Mouse (Mus musculus) heart, postnatal 0 days (tissue): Measurements from ENCODE around the gene Maml3. TPM values are rescaled to one million over a fixed set of nuclear protein-coding genes. Genes with fewer than 3 reads are reported as not detected.
A peak's percentile ranks its signal among the peaks of the same experiment; 100 is the strongest.

Experiments
- ATAC-seq: fragments of 200-750 bp; cut with Nextera tagmentation; 2 replicates; pipeline ENCODE4 v1.8.0; 2017; ENCODE audit warnings: low read depth, moderate number of reproducible peaks, moderate library complexity; ENCODE audit not compliant: insufficient read depth
- DNase-seq: peaks from one replicate; pipeline ENCODE4 v3.0.0-alpha.2; 2016; ENCODE audit warnings: low spot score
- H3K27ac ChIP-seq: fragments of 300-500 bp; sonication (generic); 2 replicates; pipeline ENCODE4 v1.5.1; 2014; ENCODE audit warnings: low read depth, mild to moderate bottlenecking
- H3K27me3 ChIP-seq: fragments of 300-500 bp; sonication (generic); 2 replicates; pipeline ENCODE4 v1.6.1; 2014; ENCODE audit warnings: low read length, mixed read lengths; ENCODE audit not compliant: control insufficient read depth, insufficient read depth
- H3K36me3 ChIP-seq: fragments of 300-500 bp; sonication (generic); replicated peaks from 2 replicates; pipeline ENCODE4 v1.6.1; 2014; ENCODE audit warnings: low read length, mixed read lengths; ENCODE audit not compliant: control insufficient read depth, insufficient read depth
- H3K4me1 ChIP-seq: fragments of 300-500 bp; sonication (generic); 2 replicates; pipeline ENCODE4 v1.6.1; 2014; ENCODE audit warnings: antibody characterized with exemption; ENCODE audit not compliant: control insufficient read depth, insufficient read depth
- H3K4me2 ChIP-seq: fragments of 300-500 bp; sonication (generic); 2 replicates; pipeline ENCODE4 v1.6.1; 2014; ENCODE audit warnings: low read depth, mild to moderate bottlenecking, low read length, moderate library complexity
- H3K4me3 ChIP-seq: fragments of 300-500 bp; sonication (generic); 2 replicates; pipeline ENCODE4 v1.5.1; 2014; ENCODE audit warnings: low read depth, low read length
- H3K9ac ChIP-seq: fragments of 300-500 bp; sonication (generic); replicated peaks from 2 replicates; pipeline ENCODE4 v1.6.1; 2014; ENCODE audit warnings: low read depth, low read length, mixed read lengths
- H3K9me3 ChIP-seq: fragments of 300-500 bp; sonication (generic); replicated peaks from 2 replicates; pipeline ENCODE4 v1.6.1; 2016; ENCODE audit warnings: low read length; ENCODE audit not compliant: control insufficient read depth
- CTCF ChIP-seq: IDR thresholded peaks from 2 replicates; pipeline ENCODE4 v1.5.1; 2016; ENCODE audit warnings: antibody characterized with exemption, control low read depth, low read depth
- EP300 ChIP-seq: IDR thresholded peaks from 2 replicates; pipeline ENCODE4 v1.6.1; 2016; ENCODE audit warnings: antibody characterized with exemption, low read depth
- WGBS: fragments of 180-500 bp; shearing (Covaris S2); extraction: QIAGEN DNeasy Blood & Tissue Kit; methylation state at CpG from one replicate; pipeline ENCODE4 v1.1.7; 2014; 5-methylcytosine and 5-hydroxymethylcytosine counted together
- polyA plus RNA-seq: library from polyadenylated mRNA; unstranded; fragments of >200 nt; fragmentation: Nextera tagmentation; extraction: Ambion mirVana; gene quantifications from 2 replicates; pipeline ENCODE4 v1.2.1, GENCODE M21; 2015
- total RNA-seq: library from RNA; depleted of rRNA; stranded (reverse); fragments of >200 nt; gene quantifications from 2 replicates; pipeline ENCODE4 v1.2.3, GENCODE M21; 2014; ENCODE audit warnings: low replicate concordance

Maml3 gene
- total and polyA plus RNA-seq, 2 experiments from 2014 or later, result 1.6 to 6.2 TPM

GRCm38 (mm10) chr3:52140162-52140561 is 35.3 kb upstream of the Maml3 start:
- no peak overlapping the region for H3K4me2 ChIP-seq
- TF ChIP-seq CTCF, result no peak
- no peak for TF ChIP-seq EP300
- no peak overlapping the region for H3K9ac ChIP-seq
- no peak overlapping the region for H3K4me3 ChIP-seq
- no peaks in the 10 kb centered on the region for H3K27me3 ChIP-seq
- H3K4me1 ChIP-seq, result peaks cover 4% of the 10 kb centered on the region; the same call in 1 of the 2 replicates
- H3K36me3 ChIP-seq, result no peaks in the 10 kb centered on the region
- no peak overlapping the region for H3K27ac ChIP-seq
- 22% methylated on average over 16 of the region's 16 CpGs for WGBS
- ATAC-seq, result peak; percentile 76; the same call in 1 of the 2 replicates
- no peaks in the 10 kb centered on the region for H3K9me3 ChIP-seq
- DNase-seq, result peak; percentile 77

- no peak for TF ChIP-seq CTCF
- no peak for TF ChIP-seq EP300
- no peak overlapping the region for H3K27ac ChIP-seq
- 81% methylated on average over 3 of the region's 3 CpGs for WGBS
- H3K9ac ChIP-seq, result no peak overlapping the region
- no peak overlapping the region for H3K4me2 ChIP-seq
- no peaks in the 10 kb centered on the region for H3K9me3 ChIP-seq
- H3K4me1 ChIP-seq, result no peaks in the 10 kb centered on the region
- DNase-seq (no peak), ATAC-seq (no peak)
- no peak overlapping the region for H3K4me3 ChIP-seq
- no peaks in the 10 kb centered on the region for H3K27me3 ChIP-seq
- H3K36me3 ChIP-seq, result no peaks in the 10 kb centered on the region
Observed at GRCm38 (mm10) chr3:52125421-52125820, 20.5 kb upstream of the Maml3 start.

- WGBS, result 48% methylated on average over 4 of the region's 4 CpGs
- no peak overlapping the region for H3K4me3 ChIP-seq
- DNase-seq, result no peak
- TF ChIP-seq EP300, result no peak
- TF ChIP-seq CTCF, result no peak
- no peak overlapping the region for H3K9ac ChIP-seq
- ATAC-seq, result no peak
- no peaks in the 10 kb centered on the region for H3K36me3 ChIP-seq
- no peaks in the 10 kb centered on the region for H3K9me3 ChIP-seq
- no peak overlapping the region for H3K27ac ChIP-seq
- H3K27me3 ChIP-seq, result no peaks in the 10 kb centered on the region
- H3K4me1 ChIP-seq, result no peaks in the 10 kb centered on the region
- H3K4me2 ChIP-seq, result no peak overlapping the region
Observed at GRCm38 (mm10) chr3:52120858-52121257, 16.0 kb upstream of the Maml3 start.

GRCm38 (mm10) chr3:52119216-52119615 is 14.3 kb upstream of the Maml3 start:
- H3K4me3 ChIP-seq, result no peak overlapping the region
- H3K36me3 ChIP-seq, result no peaks in the 10 kb centered on the region
- H3K9me3 ChIP-seq, result no peaks in the 10 kb centered on the region
- no peak overlapping the region for H3K9ac ChIP-seq
- no peaks in the 10 kb centered on the region for H3K4me1 ChIP-seq
- no peak overlapping the region for H3K4me2 ChIP-seq
- DNase-seq (no peak), ATAC-seq (no peak)
- H3K27me3 ChIP-seq, result no peaks in the 10 kb centered on the region
- no peak for TF ChIP-seq EP300
- TF ChIP-seq CTCF, result no peak
- H3K27ac ChIP-seq, result no peak overlapping the region
- WGBS, result 82% methylated on average over 7 of the region's 7 CpGs

GRCm38 (mm10) chr3:52115421-52115820 is 10.5 kb upstream of the Maml3 start:
- TF ChIP-seq CTCF (no peak), EP300 (no peak)
- WGBS, result 64% methylated on average over 9 of the region's 9 CpGs
- ATAC-seq, result no peak
- Histone ChIP-seq H3K4me1 (no peaks in the 10 kb centered on the region), H3K27me3 (no peaks in the 10 kb centered on the region), H3K9ac (no peak overlapping the region), H3K36me3 (no peaks in the 10 kb centered on the region), H3K4me3 (no peak overlapping the region), H3K4me2 (no peak overlapping the region), H3K9me3 (no peaks in the 10 kb centered on the region), H3K27ac (no peak overlapping the region)
- DNase-seq, result no peak

GRCm38 (mm10) chr3:52108027-52108426 is 3.2 kb upstream of the Maml3 start:
- DNase-seq, result no peak
- H3K9me3 ChIP-seq, result no peaks in the 10 kb centered on the region
- H3K36me3 ChIP-seq, result no peaks in the 10 kb centered on the region
- no peak for ATAC-seq
- no peak overlapping the region for H3K4me2 ChIP-seq
- H3K4me3 ChIP-seq, result no peak overlapping the region
- no peaks in the 10 kb centered on the region for H3K4me1 ChIP-seq
- no peak overlapping the region for H3K9ac ChIP-seq
- no peaks in the 10 kb centered on the region for H3K27me3 ChIP-seq
- TF ChIP-seq CTCF, result no peak
- no peak for TF ChIP-seq EP300
- H3K27ac ChIP-seq, result no peak overlapping the region
